Mouse (Mus musculus) forelimb bud, embryonic 11.5 days (tissue): ENCODE measurements at regions not wholly inside any gene's neighbourhood (a gene's known extent, or its start where the extent isn't known, plus 50 kb on each side); places are given as distances from the start of the nearest gene placed in this dataset.

ENCODE experiments used
- DNase-seq: peaks from one replicate; pipeline ENCODE4 v3.0.0-alpha.2; 2012; ENCODE audit warnings: low read depth, low spot score

GRCm38 (mm10) chr10:91319442-91320112, 138.5 kb upstream of the Tmpo start:
- no peak for DNase-seq

- no peak for DNase-seq
These were observed 133.3 kb upstream of the Tmpo start for GRCm38 (mm10) chr10:91314441-91314840.

DNA sequence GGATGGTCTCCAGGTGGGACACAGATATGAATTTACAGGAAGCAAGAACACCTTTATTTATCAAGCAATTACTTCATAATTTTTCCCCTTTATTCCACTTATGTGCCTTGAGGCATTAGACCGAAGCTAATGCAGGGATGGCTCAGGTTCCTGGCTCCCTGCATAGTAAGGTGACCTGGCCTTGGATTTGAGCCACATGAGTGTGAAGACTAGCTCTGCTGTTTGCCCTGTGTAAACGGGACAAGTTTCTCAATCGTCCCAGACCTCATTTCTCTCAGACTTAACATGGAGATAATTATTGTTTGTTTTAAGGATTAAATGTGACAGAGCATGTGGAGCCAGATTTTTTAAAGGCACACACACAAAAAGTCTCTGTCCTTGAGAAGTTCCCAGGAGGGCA, 132.2 kb upstream of the Tmpo start:
- no peak for DNase-seq

DNA sequence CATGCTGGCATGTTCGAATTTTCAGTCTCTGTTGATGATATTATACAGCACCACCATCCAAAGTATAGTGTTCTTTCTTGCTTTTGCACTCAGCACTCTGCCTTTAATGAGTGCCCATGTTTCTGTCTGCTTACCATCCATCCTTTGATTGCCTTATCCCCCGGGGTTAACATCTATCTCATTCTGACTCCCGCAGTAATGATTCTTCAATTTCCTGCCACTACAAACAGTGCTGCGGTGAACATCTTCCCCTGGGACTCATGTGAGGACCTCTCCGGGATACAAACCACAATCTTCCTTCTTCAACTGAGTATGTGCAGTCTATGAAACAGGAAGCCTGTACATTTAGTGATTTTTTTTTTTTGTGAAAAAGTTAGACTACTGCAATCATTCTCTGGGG, 131.8 kb upstream of the Tmpo start:
- DNase-seq: no peak

- DNase-seq: no peak
These were observed 119.0 kb upstream of the Tmpo start for GRCm38 (mm10) chr10:91300067-91300466.

GRCm38 (mm10) chr10:91297792-91298460, 116.8 kb upstream of the Tmpo start:
- DNase-seq: peak; percentile 79

GRCm38 (mm10) chr10:91295345-91295744, 114.2 kb upstream of the Tmpo start:
- DNase-seq: no peak

DNA sequence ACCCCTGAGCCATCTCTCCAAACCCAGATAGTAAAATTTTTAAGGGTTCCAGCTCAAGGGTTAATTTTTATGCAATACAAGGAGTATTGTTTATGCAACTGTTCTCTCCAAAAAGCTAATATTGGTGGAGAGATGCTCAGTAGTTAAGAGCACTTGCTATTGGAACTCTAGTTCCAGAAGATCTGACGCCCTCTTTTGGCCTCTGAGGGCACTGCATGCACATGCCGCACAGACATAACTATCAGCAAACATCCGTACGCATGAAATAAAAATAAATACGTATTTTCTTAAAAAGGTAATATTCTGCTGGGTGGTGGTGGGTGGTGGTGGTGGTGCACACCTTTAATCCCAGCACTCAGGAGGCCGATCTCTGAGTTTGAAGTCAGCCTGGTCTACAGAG, 112.1 kb upstream of the Tmpo start:
- no peak for DNase-seq

- DNase-seq: no peak
These were observed 103.1 kb upstream of the Tmpo start for GRCm38 (mm10) chr10:91284259-91284658.

DNA sequence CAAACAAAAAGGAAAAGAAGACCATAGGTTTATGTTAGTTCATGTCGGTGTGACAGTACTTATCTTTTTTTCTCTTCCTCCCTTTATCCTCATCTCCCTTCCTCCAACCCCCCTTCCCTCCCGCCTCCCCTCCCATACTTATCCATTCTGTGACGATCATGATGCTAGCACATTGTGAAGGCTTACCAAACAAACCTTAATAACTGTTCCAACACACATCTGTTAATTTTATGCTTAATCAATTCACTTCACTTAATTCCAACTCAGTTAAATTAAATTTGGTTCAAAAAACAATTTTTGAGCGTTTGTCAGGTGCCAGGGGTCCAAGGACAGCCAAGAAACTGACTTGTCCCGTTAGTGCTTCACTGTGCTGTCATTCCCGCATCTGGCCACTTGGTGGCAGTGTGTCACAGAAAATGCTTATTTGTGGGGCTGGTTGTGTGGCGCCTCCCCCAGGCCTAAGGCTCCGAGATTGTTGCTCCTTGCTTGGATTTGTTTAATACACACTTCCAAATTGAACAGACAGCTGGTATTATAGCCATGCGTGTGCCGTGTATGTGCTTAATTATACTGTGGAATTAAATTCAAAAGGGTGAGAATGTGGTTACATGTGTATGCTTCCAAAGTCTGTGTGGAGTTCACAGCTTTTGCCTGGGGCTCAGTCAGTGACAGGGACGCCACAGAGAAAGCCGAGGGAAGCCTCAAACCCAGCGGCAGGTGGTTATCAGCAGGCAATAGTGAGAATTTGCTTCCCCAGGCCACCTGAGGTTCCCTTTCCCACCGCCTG, 90.0 kb upstream of the Tmpo start:
- peak; percentile 89 for DNase-seq

- DNase-seq: peak; percentile 78
These were observed 89.3 kb upstream of the Tmpo start for GRCm38 (mm10) chr10:91270268-91270954.

- no peak for DNase-seq
These were observed 86.8 kb upstream of the Tmpo start for GRCm38 (mm10) chr10:91267886-91268285.

DNA sequence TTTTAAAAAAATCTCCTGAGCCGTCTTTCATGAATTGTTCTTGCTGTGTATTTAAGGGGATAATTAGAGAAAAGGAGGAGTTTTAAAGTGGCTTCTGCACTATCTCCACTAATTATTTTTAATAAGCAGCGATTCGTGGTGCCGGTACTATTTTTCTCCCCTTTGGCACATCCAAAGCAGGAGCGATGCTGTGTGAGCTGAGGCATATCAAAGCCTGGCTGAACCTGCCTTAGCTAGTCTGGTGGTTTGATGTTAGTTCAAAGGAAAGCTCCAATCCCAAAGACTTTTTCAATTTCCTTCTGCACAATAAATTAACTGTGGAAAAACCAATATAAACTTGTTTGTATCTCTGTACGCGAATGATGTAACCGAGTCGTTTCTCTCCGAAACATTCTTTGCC, 79.3 kb upstream of the Tmpo start:
- DNase-seq: no peak

GRCm38 (mm10) chr10:91249681-91250195, 68.6 kb upstream of the Tmpo start:
- no peak for DNase-seq

DNA sequence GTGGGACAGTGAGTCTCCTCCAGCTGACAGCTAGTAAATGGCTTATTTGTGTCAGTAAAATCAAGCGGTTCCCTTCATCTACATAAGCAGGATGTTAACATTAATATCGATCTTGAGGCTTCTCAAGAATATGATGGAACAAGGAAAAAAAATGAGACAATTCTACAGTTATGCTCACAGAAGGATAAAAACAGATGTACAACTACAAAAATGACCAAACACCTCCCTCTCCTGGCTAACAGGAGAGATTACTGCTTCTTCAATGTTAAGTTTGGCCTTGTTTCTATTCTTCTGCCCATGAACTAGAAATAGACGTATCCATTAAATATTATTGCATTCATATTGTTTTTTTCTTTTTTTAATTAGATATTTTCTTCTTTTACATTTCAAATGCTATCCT, 63.2 kb upstream of the Tmpo start:
- no peak for DNase-seq

- no peak for DNase-seq
These were observed 61.5 kb upstream of the Tmpo start for GRCm38 (mm10) chr10:91242491-91243046.

- peak; percentile 83 for DNase-seq
These were observed 60.5 kb upstream of the Tmpo start for GRCm38 (mm10) chr10:91241611-91242005.

GRCm38 (mm10) chr10:91240856-91241610, 59.9 kb upstream of the Tmpo start:
- no peak for DNase-seq

DNA sequence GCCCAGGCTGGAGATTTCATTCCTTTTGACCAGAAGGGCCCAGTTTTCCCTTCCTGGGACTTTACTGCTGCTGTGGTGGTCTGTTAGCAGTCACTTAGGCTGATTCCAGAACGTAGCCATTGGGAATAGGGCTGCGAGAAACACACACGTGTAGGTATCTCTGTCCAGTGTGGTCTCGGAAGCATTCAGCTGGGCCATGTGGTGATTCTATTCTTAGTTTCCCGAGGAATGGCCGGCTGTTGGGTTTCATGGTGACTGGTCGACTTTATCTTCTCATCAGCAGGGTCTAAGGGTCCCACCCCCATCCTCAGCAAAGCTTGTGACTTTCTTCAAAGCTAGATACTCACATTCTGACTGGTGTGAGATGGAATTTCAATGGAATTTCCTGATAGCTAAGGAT, 59.2 kb upstream of the Tmpo start:
- DNase-seq: no peak

- DNase-seq: peak; percentile 81
These were observed 55.7 kb upstream of the Tmpo start for GRCm38 (mm10) chr10:91236844-91237243.

DNA sequence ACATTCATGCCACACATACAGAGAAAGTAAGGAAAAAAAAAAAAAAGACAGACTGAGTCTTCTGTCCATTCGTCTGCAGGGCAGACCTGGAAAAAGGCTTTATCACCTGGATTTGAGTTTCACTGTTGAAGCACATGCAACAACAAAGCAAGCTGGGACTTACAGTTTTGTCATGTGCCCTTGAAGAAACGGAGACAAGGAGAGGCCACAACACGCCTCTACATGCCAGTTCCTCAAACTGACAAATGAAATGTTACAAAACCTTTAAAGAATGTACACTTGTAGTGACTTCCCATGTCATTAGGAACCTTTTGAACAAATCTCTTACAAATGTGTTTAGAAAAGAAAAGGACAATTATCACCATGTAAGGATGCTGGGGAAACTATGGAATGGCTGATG, 53.6 kb upstream of the Tmpo start:
- no peak for DNase-seq
